Mouse (Mus musculus) MN1 (cell line): ENCODE measurements at regions not wholly inside any gene's neighbourhood (a gene's known extent, or its start where the extent isn't known, plus 50 kb on each side); places are given as distances from the start of the nearest gene placed in this dataset.

Experiments used
- DNase-seq: peaks from one replicate; pipeline ENCODE4 v3.0.0-alpha.2; 2016; ENCODE audit warnings: low spot score

- DNase-seq, result no peak
Measured at GRCm38 (mm10) chr12:77666411-77666810, 428.5 kb downstream of the Fut8 start.

GRCm38 (mm10) chr12:77667151-77667874 is 429.4 kb downstream of the Fut8 start:
- no peak for DNase-seq

GRCm38 (mm10) chr12:77667875-77668204 is 429.9 kb downstream of the Fut8 start:
- DNase-seq, result peak; percentile 79

- no peak for DNase-seq
Measured at GRCm38 (mm10) chr12:77670531-77670930, 432.6 kb downstream of the Fut8 start.

GRCm38 (mm10) chr12:77674352-77674751 is 436.4 kb downstream of the Fut8 start:
- DNase-seq, result no peak

GRCm38 (mm10) chr12:77674755-77675154 is 436.8 kb downstream of the Fut8 start:
- peak; percentile 45 for DNase-seq

- DNase-seq, result peak; percentile 38
Measured at GRCm38 (mm10) chr12:77678040-77678439, 440.1 kb downstream of the Fut8 start.

GRCm38 (mm10) chr12:77694101-77694500 is 456.2 kb downstream of the Fut8 start:
- DNase-seq, result no peak

- DNase-seq, result no peak
Measured at GRCm38 (mm10) chr12:77696039-77696631, 458.2 kb downstream of the Fut8 start.

- no peak for DNase-seq
Measured at GRCm38 (mm10) chr12:77696662-77697061, 458.7 kb downstream of the Fut8 start.

- DNase-seq, result peak; percentile 54
Measured at GRCm38 (mm10) chr12:77698088-77698487, 460.2 kb downstream of the Fut8 start.

GRCm38 (mm10) chr12:77699896-77700605 is 462.1 kb downstream of the Fut8 start:
- no peak for DNase-seq

GRCm38 (mm10) chr12:77715506-77715905 is 477.6 kb downstream of the Fut8 start:
- DNase-seq, result no peak

- DNase-seq, result no peak
Measured at GRCm38 (mm10) chr12:77715979-77716378, 478.1 kb downstream of the Fut8 start.

- no peak for DNase-seq
Measured at GRCm38 (mm10) chr12:77727766-77728165, 466.3 kb upstream of the Gm6657 start.

GRCm38 (mm10) chr12:77739047-77739760 is 454.8 kb upstream of the Gm6657 start:
- no peak for DNase-seq

GRCm38 (mm10) chr12:77742716-77743115 is 451.3 kb upstream of the Gm6657 start:
- no peak for DNase-seq

GRCm38 (mm10) chr12:77749438-77750007 is 444.5 kb upstream of the Gm6657 start:
- no peak for DNase-seq

GRCm38 (mm10) chr12:77752181-77752580 is 441.9 kb upstream of the Gm6657 start:
- peak; percentile 91 for DNase-seq

GRCm38 (mm10) chr12:77756021-77756420 is 438.0 kb upstream of the Gm6657 start:
- DNase-seq, result no peak

GRCm38 (mm10) chr12:77760976-77761375 is 433.1 kb upstream of the Gm6657 start:
- no peak for DNase-seq

GRCm38 (mm10) chr12:77776011-77776546 is 418.0 kb upstream of the Gm6657 start:
- DNase-seq, result no peak
